Mouse (Mus musculus) heart, adult 2 months (tissue): ENCODE measurements around the gene Batf2. TPM values are rescaled to one million over a fixed set of nuclear protein-coding genes. Genes with fewer than 3 reads are reported as not detected.
A peak's percentile ranks its signal among the peaks of the same experiment; 100 is the strongest.

Experiments
- DNase-seq, 2 experiments: peaks; one replicate each; pipeline ENCODE4 v3.0.0; 2021
- H3K27ac ChIP-seq: fragments of 200-600 bp; 2 replicates; pipeline ENCODE4 v1.8.1; 2022
- H3K27me3 ChIP-seq: fragments of 200-500 bp; 2 replicates; pipeline ENCODE4 v1.6.1; 2012; ENCODE audit warnings: mild to moderate bottlenecking, low read length, inconsistent platforms, mixed read lengths; ENCODE audit not compliant: control insufficient read depth, insufficient read depth
- H3K36me3 ChIP-seq: fragments of 200-500 bp; 2 replicates; pipeline ENCODE4 v1.6.1; 2012; ENCODE audit warnings: low read length, inconsistent platforms; ENCODE audit not compliant: control insufficient read depth, insufficient read depth
- H3K4me1 ChIP-seq: fragments of 200-500 bp; 2 replicates; pipeline ENCODE4 v1.6.1; 2011; ENCODE audit warnings: low read length; ENCODE audit not compliant: control insufficient read depth, insufficient read depth
- H3K4me3 ChIP-seq: fragments of 200-600 bp; 2 replicates; pipeline ENCODE4 v1.8.1; 2022
- H3K79me2 ChIP-seq: fragments of 200-500 bp; replicated peaks from 2 replicates; pipeline ENCODE4 v1.6.1; 2012; ENCODE audit warnings: mild to moderate bottlenecking, inconsistent platforms, low read length, moderate library complexity, mixed read lengths; ENCODE audit not compliant: control insufficient read depth, insufficient read depth
- H3K9ac ChIP-seq: fragments of 200-500 bp; 2 replicates; pipeline ENCODE4 v1.6.1; 2012; ENCODE audit warnings: low read depth, mild to moderate bottlenecking, control low read depth, inconsistent platforms, low read length, mixed read lengths
- CTCF ChIP-seq: fragments of 200-600 bp; IDR thresholded peaks from 2 replicates; pipeline ENCODE4 v1.8.1; 2022; ENCODE audit warnings: antibody characterized with exemption, mild to moderate bottlenecking, moderate library complexity
- EP300 ChIP-seq: fragments of 200-500 bp; IDR thresholded peaks from 2 replicates; pipeline ENCODE4 v1.6.1; 2011; ENCODE audit warnings: low read depth, low read length, control low read depth; ENCODE audit not compliant: insufficient read depth
- POLR2A ChIP-seq: fragments of 200-500 bp; IDR thresholded peaks from 2 replicates; pipeline ENCODE4 v1.6.1; 2011; ENCODE audit warnings: mild to moderate bottlenecking, low read depth, low read length, control low read depth; ENCODE audit not compliant: insufficient read depth
- WGBS: fragments of 180-500 bp; shearing (Covaris S2); methylation state at CpG from one replicate; pipeline ENCODE4 v1.1.7; 2018; 5-methylcytosine and 5-hydroxymethylcytosine counted together
- intact Hi-C: fragments of 180-260 bp; cut with DNase I; formaldehyde crosslinking; loops from one replicate; pipeline ENCODE4 v1.15.1; 2025
- polyA plus RNA-seq: library from polyadenylated mRNA; depleted of rRNA; stranded (reverse); fragments of >200 nt; gene quantifications from 2 replicates; pipeline ENCODE4 v1.2.3, GENCODE M21; 2012
- total RNA-seq, 2 experiments: library from RNA; stranded (reverse); gene quantifications; 2 replicates each; pipeline ENCODE4 v1.2.3; 2021

The Batf2 gene
- total and polyA plus RNA-seq, 3 experiments = 0.98 to 3.2 (median 1.6) TPM

DNA sequence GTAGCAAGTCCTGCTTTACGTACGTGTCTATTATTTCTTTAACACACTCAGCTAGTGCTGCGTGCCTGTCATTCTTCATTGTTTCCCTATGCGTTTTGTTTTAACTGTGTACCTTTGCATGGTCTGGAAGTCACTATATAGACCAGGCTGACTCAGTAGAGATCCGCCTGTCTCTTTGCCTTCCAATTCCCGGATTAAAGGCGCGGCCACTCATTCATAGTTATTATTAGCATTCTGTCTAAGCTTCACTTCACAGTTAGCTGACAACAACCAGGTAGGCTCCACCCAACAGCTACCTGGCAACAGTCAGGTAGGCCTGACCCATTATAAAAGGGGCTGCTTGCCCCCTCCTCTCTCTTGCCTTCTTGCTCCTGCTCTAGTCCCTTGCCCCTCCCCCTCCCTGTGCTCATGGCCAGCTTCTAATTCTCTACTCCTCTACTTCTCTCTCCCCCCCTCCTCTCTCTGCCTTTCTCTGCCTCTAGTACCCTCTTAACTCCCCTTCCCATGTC is 22.1 kb upstream of the Batf2 start:
- intact Hi-C loops = loop anchor here (2.0 to 5.0 kb wide), 2 partner anchors 34 to 206 kb away; partner anchors contain the start of genes Cdca5, Dpf2 and Zfpl1
- Histone ChIP-seq H3K79me2 (no peaks in the 10 kb centered on the region), H3K27me3 (no peaks in the 10 kb centered on the region), H3K27ac (peak overlapping the region; percentile 90), H3K36me3 (no peaks in the 10 kb centered on the region), H3K4me3 (peak overlapping the region; percentile 67), H3K4me1 (peaks cover 5% of the 10 kb centered on the region), H3K9ac (peak overlapping the region; percentile 69)
- no peak for TF ChIP-seq CTCF
- WGBS = under 1% methylated on average over 8 of the region's 8 CpGs
- no peak for DNase-seq

DNA sequence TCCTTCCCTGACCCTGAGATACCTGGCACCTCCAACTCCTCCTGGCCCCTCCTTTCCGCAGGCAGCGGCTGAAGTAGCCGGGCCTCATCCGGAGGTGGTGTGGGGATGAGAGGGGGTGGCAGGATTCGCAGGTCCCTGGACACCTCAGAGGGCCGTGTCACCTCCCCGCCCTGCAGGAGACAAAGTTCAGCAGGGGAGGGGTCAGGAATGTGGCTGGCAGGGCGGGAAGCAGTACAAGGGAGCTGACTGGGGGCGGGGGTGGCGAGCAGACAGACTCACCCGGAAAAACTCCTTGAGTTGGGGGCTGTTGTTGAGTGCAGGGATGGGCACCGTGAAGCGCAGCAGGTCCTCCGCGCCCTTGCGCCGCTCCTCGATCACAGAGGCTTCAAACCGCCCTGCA is 19.0 kb upstream of the Batf2 start:
- H3K79me2 ChIP-seq = no peaks in the 10 kb centered on the region
- H3K9ac ChIP-seq = no peak overlapping the region
- H3K4me1 ChIP-seq = peaks cover 3% of the 10 kb centered on the region; the same call in 1 of the 2 replicates
- 63% methylated on average over 19 of the region's 19 CpGs for WGBS
- no peaks in the 10 kb centered on the region for H3K36me3 ChIP-seq
- DNase-seq = no peak
- intact Hi-C loops = loop anchor here (10.0 kb wide), 1 partner anchor 77 kb away; the partner anchor contains the start of gene Syvn1
- no peak for TF ChIP-seq CTCF
- no peak for TF ChIP-seq EP300
- no peak for TF ChIP-seq POLR2A
- no peak overlapping the region for H3K27ac ChIP-seq
- no peak overlapping the region for H3K4me3 ChIP-seq
- no peaks in the 10 kb centered on the region for H3K27me3 ChIP-seq

DNA sequence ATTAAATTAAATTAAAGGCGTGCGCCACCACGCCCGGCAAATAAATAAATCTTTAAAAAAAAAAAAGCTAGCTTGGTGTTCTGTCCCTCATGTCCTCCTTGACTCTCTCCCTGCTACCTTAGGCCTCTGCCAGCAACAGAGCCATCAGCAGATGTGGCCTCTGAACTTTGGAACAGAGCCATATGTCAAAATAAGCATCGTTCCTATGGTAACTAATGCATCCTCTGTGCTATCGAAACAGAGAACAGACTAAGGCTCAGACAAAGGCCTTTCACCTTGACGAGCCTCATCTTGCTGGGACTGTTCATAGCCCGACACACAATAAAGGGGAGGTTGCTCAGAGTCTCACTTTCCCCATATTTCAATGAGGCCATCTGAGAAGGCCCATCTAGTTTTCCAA is 17.5 kb upstream of the Batf2 start:
- Histone ChIP-seq H3K79me2 (no peaks in the 10 kb centered on the region), H3K27me3 (no peaks in the 10 kb centered on the region), H3K9ac (no peak overlapping the region), H3K36me3 (no peaks in the 10 kb centered on the region), H3K4me1 (peaks cover 3% of the 10 kb centered on the region; the same call in 1 of the 2 replicates), H3K4me3 (no peak overlapping the region), H3K27ac (no peak overlapping the region)
- TF ChIP-seq POLR2A (no peak), CTCF (no peak), EP300 (no peak)
- no peak for DNase-seq
- 75% methylated on average over 8 of the region's 8 CpGs for WGBS
- intact Hi-C loops = loop anchor here (10.0 kb wide), 1 partner anchor 79 kb away; the partner anchor contains the start of gene Syvn1

DNA sequence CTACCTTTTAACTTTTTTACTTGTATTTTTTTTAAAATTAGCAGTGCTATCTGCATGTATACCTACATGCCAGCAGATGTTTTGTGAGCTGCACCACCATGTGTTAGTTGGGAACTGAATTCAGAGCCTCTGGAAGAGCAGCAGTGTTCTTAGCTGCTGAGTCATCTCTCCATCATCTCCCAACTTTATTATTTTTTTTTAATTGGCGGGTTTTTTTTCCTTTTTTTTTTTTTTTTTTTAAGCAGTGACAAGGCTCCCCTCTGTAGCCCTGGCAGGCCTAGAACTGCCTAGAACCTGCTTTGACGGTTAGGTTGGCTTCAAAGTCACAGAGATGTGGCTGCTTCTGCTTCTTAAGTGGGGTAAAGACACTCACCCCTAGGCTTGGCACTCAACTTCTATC is 15.9 kb upstream of the Batf2 start:
- H3K36me3 ChIP-seq = no peaks in the 10 kb centered on the region
- no peaks in the 10 kb centered on the region for H3K27me3 ChIP-seq
- no peak for TF ChIP-seq EP300
- no peak for TF ChIP-seq POLR2A
- TF ChIP-seq CTCF = no peak
- no peak overlapping the region for H3K9ac ChIP-seq
- peaks cover 1% of the 10 kb centered on the region; the same call in 1 of the 2 replicates for H3K4me1 ChIP-seq
- intact Hi-C loops = loop anchor here (5.0 to 10.0 kb wide), 2 partner anchors 80 to 398 kb away; partner anchors contain the start of genes Ehbp1l1, Fam89b and Syvn1
- no peak overlapping the region for H3K27ac ChIP-seq
- H3K79me2 ChIP-seq = no peaks in the 10 kb centered on the region
- no peak for DNase-seq
- 44% methylated on average over 2 of the region's 2 CpGs for WGBS
- no peak overlapping the region for H3K4me3 ChIP-seq

DNA sequence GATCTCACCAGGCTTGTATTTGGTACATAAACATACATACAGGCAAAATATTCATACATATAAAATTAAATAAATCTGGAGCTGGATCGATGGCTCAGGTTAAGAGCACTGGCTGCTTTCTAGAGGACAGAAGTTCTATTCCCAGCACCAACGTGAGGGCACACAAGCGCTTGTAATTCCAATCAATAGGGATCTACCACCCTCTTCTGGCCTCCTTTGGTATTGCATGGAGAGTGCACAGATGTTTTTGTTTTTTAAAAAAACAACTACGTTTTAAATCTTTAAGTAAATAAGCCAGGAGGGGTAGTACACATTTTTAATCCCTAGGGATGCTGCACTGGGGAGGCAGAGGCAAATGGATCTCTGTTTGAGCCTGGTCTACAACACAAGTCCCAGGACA is 14.5 kb upstream of the Batf2 start:
- no peak overlapping the region for H3K4me3 ChIP-seq
- peaks cover 1% of the 10 kb centered on the region; the same call in 1 of the 2 replicates for H3K4me1 ChIP-seq
- WGBS = 22% methylated on average over 4 of the region's 4 CpGs
- intact Hi-C loops = loop anchor here (5.0 to 10.0 kb wide), 2 partner anchors 81 to 399 kb away; partner anchors contain the start of genes Ehbp1l1, Fam89b and Syvn1
- no peaks in the 10 kb centered on the region for H3K79me2 ChIP-seq
- DNase-seq = no peak
- peak; percentile 93 for TF ChIP-seq CTCF
- no peak for TF ChIP-seq EP300
- H3K9ac ChIP-seq = no peak overlapping the region
- no peaks in the 10 kb centered on the region for H3K27me3 ChIP-seq
- H3K27ac ChIP-seq = no peak overlapping the region
- H3K36me3 ChIP-seq = no peaks in the 10 kb centered on the region

DNA sequence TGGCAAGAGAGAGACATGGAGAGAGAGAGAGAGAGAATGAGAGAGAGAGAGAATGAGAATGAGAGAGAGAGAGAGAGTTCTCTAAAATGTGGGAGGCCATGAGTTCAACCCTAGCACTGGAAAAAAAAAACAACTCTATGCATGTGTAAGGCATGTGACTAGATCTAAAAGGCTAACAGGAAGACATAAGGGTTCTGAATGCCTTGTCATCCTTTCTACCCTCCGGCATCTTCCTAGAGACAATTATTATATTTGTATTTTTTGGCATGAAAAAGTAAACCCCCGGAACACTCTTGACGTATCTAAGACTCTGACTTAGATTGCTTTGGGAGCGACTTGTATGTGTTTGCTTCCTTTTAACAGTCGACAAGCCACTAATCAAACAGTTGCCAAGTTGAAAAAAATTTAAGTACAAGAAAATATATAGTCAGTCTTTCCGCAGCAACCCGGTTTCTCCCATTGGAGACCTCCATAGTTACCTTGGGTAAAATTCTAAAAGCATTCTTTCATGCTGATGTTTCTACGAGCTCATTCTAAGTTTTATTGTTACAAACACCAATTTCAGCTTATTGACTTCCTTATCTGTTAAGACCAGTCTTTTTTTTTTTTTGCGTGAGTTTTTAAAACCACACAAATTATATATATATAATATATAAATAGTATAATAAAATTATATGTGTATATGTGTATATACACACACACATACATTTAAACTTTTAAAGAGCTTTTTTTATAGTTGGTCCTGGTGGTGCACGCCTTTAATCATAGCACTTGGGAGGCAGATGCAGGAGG is 13.8 kb upstream of the Batf2 start:
- H3K4me3 ChIP-seq = peak overlapping the region; percentile 90
- no peaks in the 10 kb centered on the region for H3K79me2 ChIP-seq
- no peaks in the 10 kb centered on the region for H3K27me3 ChIP-seq
- H3K9ac ChIP-seq = peak overlapping the region; percentile 27; the same call in 1 of the 2 replicates
- H3K4me1 ChIP-seq = peaks cover 1% of the 10 kb centered on the region; the same call in 1 of the 2 replicates
- intact Hi-C loops = loop anchor here (1.0 to 10.0 kb wide), 3 partner anchors 82 to 400 kb away; partner anchors contain the start of genes Ehbp1l1, Fam89b and Syvn1
- H3K27ac ChIP-seq = peak overlapping the region; percentile 91
- TF ChIP-seq POLR2A (no peak), EP300 (no peak), CTCF (no peak)
- H3K36me3 ChIP-seq = no peaks in the 10 kb centered on the region
- WGBS = 54% methylated on average over 10 of the region's 10 CpGs
- no peak for DNase-seq
